Comparison of ENCODE assay signal across 24 mouse cellular contexts in the genomic region with DNA sequence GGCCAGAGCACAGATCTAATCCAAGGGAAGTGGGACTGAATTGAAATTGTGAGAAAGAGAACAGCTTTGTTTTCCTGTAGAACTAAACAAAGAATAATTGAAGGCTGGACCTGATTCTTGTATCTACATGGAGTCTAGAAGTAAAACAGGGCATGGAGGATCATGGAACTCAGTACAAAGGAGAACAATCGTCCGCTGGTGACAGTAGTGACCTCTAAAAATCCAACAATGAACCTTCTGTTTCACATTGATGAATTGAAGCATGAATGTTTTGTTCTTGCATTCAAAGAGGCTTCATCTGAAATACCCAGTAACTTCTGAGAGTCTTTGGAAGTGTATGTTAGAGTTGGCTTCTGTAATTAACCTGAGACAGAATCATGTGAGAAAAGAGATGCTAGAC.
"Had no signal": no experiment of that assay in that cellular context is flagged by ENCODE, and none has a peak within 500 bp of the region (broad histone marks: within the 10 kb centered on the region; RNA-seq: fewer than 3 reads in every experiment).

No protein-coding gene starts in this region.

- H3K4me2 ChIP-seq: heart, embryonic 11.5 days; heart, embryonic 13.5 days; heart, embryonic 15.5 days; hindbrain, embryonic 13.5 days; hindbrain, embryonic 15.5 days; limb, embryonic 13.5 days; limb, embryonic 15.5 days; liver, embryonic 12.5 days had no signal

- ATAC-seq: hindbrain, postnatal 0 days; intestine, postnatal 0 days; liver, embryonic 12.5 days had no signal

- H3K27me3 ChIP-seq: heart, embryonic 13.5 days; heart, embryonic 15.5 days; hindbrain, embryonic 13.5 days; hindbrain, embryonic 15.5 days; limb, embryonic 13.5 days; limb, embryonic 15.5 days; liver, embryonic 12.5 days had no signal

- H3K9me3 ChIP-seq: heart, embryonic 13.5 days; heart, embryonic 15.5 days; hindbrain, embryonic 13.5 days; hindbrain, embryonic 15.5 days; limb, embryonic 13.5 days; limb, embryonic 15.5 days; liver, embryonic 12.5 days had no signal

- DNase-seq: gastrocnemius, postnatal 14 days; gastrocnemius, postnatal 36 days; heart, adult 11 months; heart, adult 2 months; heart, postnatal 14 days; heart, postnatal 36 days; kidney, adult 18-20 months; kidney, adult 8-10 months; kidney, postnatal 10 days; kidney, postnatal 36 days; layer of hippocampus, adult 9-11 months; layer of hippocampus, postnatal 36 days; left cerebral cortex, postnatal 4 days had no signal

- H3K9ac ChIP-seq: heart, embryonic 13.5 days; heart, embryonic 15.5 days; hindbrain, embryonic 13.5 days; hindbrain, embryonic 15.5 days; limb, embryonic 13.5 days; limb, embryonic 15.5 days; liver, embryonic 12.5 days; liver, embryonic 14.5 days had no signal

- H3K27ac ChIP-seq: heart, adult 2 months; heart, embryonic 13.5 days; heart, embryonic 15.5 days; hindbrain, embryonic 13.5 days; hindbrain, embryonic 15.5 days; hindbrain, postnatal 0 days; limb, embryonic 13.5 days; limb, embryonic 15.5 days; liver, embryonic 12.5 days; liver, embryonic 14.5 days had no signal

- H3K4me3 ChIP-seq: heart, adult 2 months; heart, embryonic 13.5 days; heart, embryonic 15.5 days; hindbrain, embryonic 13.5 days; hindbrain, embryonic 15.5 days; limb, embryonic 13.5 days; limb, embryonic 15.5 days; liver, embryonic 12.5 days had no signal

- H3K4me1 ChIP-seq: heart, embryonic 13.5 days; heart, embryonic 15.5 days; hindbrain, embryonic 13.5 days; hindbrain, embryonic 15.5 days; limb, embryonic 13.5 days; limb, embryonic 15.5 days; liver, embryonic 12.5 days had no signal

- H3K36me3 ChIP-seq: heart, embryonic 13.5 days; heart, embryonic 15.5 days; hindbrain, embryonic 13.5 days; hindbrain, embryonic 15.5 days; limb, embryonic 13.5 days; limb, embryonic 15.5 days; liver, embryonic 12.5 days had no signal
